Mouse (Mus musculus) testis, adult 2 months (tissue): Measurements from ENCODE around the gene Sec24c.

Experiments
- CTCF ChIP-seq: fragments of 200-500 bp; IDR thresholded peaks from 2 replicates; pipeline ENCODE4 v1.5.1; 2012; ENCODE audit warnings: low read depth, mild to moderate bottlenecking, inconsistent platforms, low read length, moderate library complexity; ENCODE audit not compliant: control insufficient read depth, insufficient read depth, insufficient replicate concordance
- POLR2A ChIP-seq: fragments of 200-500 bp; IDR thresholded peaks from 2 replicates; pipeline ENCODE4 v1.6.1; 2012; ENCODE audit warnings: low read depth, mild to moderate bottlenecking, inconsistent platforms, low read length, moderate library complexity; ENCODE audit not compliant: control insufficient read depth

DNA sequence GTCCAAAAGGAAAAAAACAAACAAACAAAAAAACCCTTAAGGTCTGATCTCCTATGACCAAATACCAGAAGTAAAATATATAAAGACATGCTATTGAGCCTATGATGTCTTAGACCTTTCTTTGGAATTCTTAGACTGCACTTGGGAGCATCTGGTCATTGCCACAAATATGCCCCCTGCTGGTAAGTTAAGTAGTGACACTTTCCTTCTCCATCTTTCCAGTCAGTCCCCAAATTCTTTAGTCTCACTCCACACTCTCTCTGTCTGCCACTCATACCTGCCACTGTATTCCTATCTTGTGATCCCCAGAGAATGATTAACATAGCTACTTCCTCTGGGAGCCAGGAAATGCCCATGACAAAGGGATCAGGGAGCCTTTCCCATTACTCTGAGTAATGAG lies 15.8 kb upstream of the Sec24c start:
- TF ChIP-seq CTCF (no peak), POLR2A (no peak)
